8 mouse cellular contexts compared by ENCODE assay signal in the genomic region with DNA sequence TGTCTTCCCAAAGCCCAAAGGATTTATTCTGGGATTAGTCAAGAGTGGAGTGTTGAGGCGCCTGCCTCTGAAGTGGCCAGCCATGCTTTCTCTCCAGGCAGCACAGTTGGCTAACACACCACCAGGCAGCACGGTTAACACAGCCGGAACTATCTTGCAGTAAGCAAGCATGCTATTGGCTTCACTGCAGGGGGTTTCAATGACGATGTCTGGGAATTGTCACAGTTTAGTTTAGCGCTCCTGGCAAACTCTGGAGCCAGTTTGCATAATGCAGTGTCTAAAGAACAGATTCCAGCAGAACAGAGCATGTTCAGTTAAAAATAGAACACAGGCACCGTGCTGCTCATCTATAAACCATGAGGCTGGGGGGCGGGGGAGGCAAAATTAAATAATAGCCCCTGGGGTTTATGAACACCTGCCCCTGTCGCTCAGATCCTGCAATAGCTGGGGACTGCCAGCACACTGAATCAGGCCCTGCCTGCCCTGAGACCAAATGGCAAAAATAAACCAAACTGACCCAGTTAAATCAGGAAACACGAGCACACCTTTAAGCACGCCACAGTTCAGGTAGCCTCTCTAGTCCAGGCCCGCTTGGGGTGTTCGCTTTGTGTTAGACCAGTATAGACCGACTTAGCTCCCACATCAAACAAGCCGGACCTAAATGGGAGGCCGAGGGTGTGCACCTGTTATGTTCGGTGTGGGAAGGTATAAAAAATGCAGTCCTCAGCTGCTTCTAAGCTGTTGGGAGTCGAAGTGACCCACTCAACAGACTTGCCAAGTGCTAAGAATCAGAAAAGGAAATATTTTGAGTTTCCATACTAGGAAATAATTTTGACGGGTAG. TPM values are rescaled to one million over a fixed set of nuclear protein-coding genes. Genes with fewer than 3 reads are reported as not detected.
DNase-seq lines count a peak whose midpoint lies in the region; ATAC-seq and TF ChIP-seq lines count a peak whose summit lies in the region.

No protein-coding gene starts in this region.

- H3K4me2 ChIP-seq in stomach, embryonic 14.5 days (replicated peaks; ENCODE audit: low read depth, low read length), result no peak overlapping the region
- no peak overlapping the region for H3K4me2 ChIP-seq in stomach, postnatal 0 days (replicated peaks; ENCODE audit: low read depth)
- no peak overlapping the region for H3K4me2 ChIP-seq in embryonic facial prominence, embryonic 14.5 days (ENCODE audit: low read depth, low read length)

- no peaks in the 10 kb centered on the region for H3K9me3 ChIP-seq in stomach, embryonic 14.5 days (ENCODE audit: control insufficient read depth, low read depth, low read length)
- no peaks in the 10 kb centered on the region for H3K9me3 ChIP-seq in stomach, postnatal 0 days (ENCODE audit: control insufficient read depth, low read length)
- H3K9me3 ChIP-seq in embryonic facial prominence, embryonic 14.5 days (ENCODE audit: control insufficient read depth, low read length), result no peaks in the 10 kb centered on the region

- TF ChIP-seq CTCF in stomach, postnatal 0 days (IDR thresholded peaks at IDR 0.05; ENCODE audit: low read depth), result no peak

- no peak for TF ChIP-seq EP300 in stomach, postnatal 0 days (optimal IDR thresholded peaks at IDR 0.05)

- no peaks in the 10 kb centered on the region for H3K4me1 ChIP-seq in stomach, embryonic 14.5 days (ENCODE audit: control insufficient read depth, insufficient read depth, low read length)
- no peaks in the 10 kb centered on the region for H3K4me1 ChIP-seq in stomach, postnatal 0 days (replicated peaks; ENCODE audit: control insufficient read depth, insufficient read depth)
- peaks cover 15% of the 10 kb centered on the region for H3K4me1 ChIP-seq in embryonic facial prominence, embryonic 14.5 days (ENCODE audit: control insufficient read depth, insufficient read depth, low read length)

- DNase-seq in stomach, postnatal 0 days (ENCODE audit: low spot score), result no peak
- DNase-seq in embryonic facial prominence, embryonic 14.5 days (ENCODE audit: low spot score), result peak; percentile 89
- peak; percentile 43 to 46 for DNase-seq in heart, postnatal 10 days
- DNase-seq in left cerebral cortex, postnatal 14 days (ENCODE audit: low spot score in 2 of 2), result peak; percentile 63 to 92
- DNase-seq in right cerebral cortex, postnatal 25 days, result peak; percentile 57
- no peak for DNase-seq in B cell, adult 2 months
- DNase-seq in adrenal gland, adult 8-10 months, result no peak

- ATAC-seq in stomach, embryonic 14.5 days (ENCODE audit: insufficient number of reproducible peaks, insufficient read depth, low FRiP score, low read depth), result peak; percentile 29; the same call in 1 of the 2 replicates
- ATAC-seq in stomach, postnatal 0 days (ENCODE audit: low FRiP score, low TSS enrichment), result no peak; the same call in 1 of the 2 replicates
- peak; percentile 81 for ATAC-seq in embryonic facial prominence, embryonic 14.5 days (ENCODE audit: low read depth)

- 57% methylated on average over 18 of the region's 18 CpGs for WGBS in stomach, embryonic 14.5 days
- 51% methylated on average over 18 of the region's 18 CpGs for WGBS in stomach, postnatal 0 days
- WGBS in embryonic facial prominence, embryonic 14.5 days, result 47% methylated on average over 18 of the region's 18 CpGs

- no peak overlapping the region for H3K4me3 ChIP-seq in stomach, embryonic 14.5 days (ENCODE audit: low read depth, low read length)
- no peak overlapping the region for H3K4me3 ChIP-seq in stomach, postnatal 0 days (ENCODE audit: low read depth, low read length)
- no peak overlapping the region for H3K4me3 ChIP-seq in embryonic facial prominence, embryonic 14.5 days (ENCODE audit: low read depth, low read length)

- no peaks in the 10 kb centered on the region for H3K36me3 ChIP-seq in stomach, embryonic 14.5 days (ENCODE audit: control insufficient read depth, insufficient read depth, low read length)
- H3K36me3 ChIP-seq in stomach, postnatal 0 days (ENCODE audit: control insufficient read depth, insufficient read depth, low read length), result no peaks in the 10 kb centered on the region
- no peaks in the 10 kb centered on the region for H3K36me3 ChIP-seq in embryonic facial prominence, embryonic 14.5 days (ENCODE audit: control insufficient read depth, insufficient read depth, low read length)

- no peaks in the 10 kb centered on the region for H3K27me3 ChIP-seq in stomach, embryonic 14.5 days (ENCODE audit: control insufficient read depth, insufficient read depth, low read length)
- H3K27me3 ChIP-seq in stomach, postnatal 0 days (ENCODE audit: control insufficient read depth, insufficient read depth, low read length), result no peaks in the 10 kb centered on the region
- H3K27me3 ChIP-seq in embryonic facial prominence, embryonic 14.5 days (replicated peaks; ENCODE audit: control insufficient read depth, insufficient read depth, low read length), result no peaks in the 10 kb centered on the region

- no peak overlapping the region; the same call in 1 of the 2 replicates for H3K27ac ChIP-seq in stomach, embryonic 14.5 days (ENCODE audit: low read length)
- no peak overlapping the region; the same call in 1 of the 2 replicates for H3K27ac ChIP-seq in stomach, postnatal 0 days (replicated peaks)
- peak overlapping the region; percentile 36 for H3K27ac ChIP-seq in embryonic facial prominence, embryonic 14.5 days (replicated peaks; ENCODE audit: low read depth, low read length)

- intact Hi-C loops in heart, postnatal 10 days (cut with DNase I), result no loop called here
- intact Hi-C loops in left cerebral cortex, postnatal 14 days (cut with DNase I), result loop anchor here (10.0 kb wide), 1 partner anchor 338 kb away; no protein-coding TSS in a partner anchor

- no peak overlapping the region for H3K9ac ChIP-seq in stomach, embryonic 14.5 days (replicated peaks; ENCODE audit: low read depth, low read length)
- no peak overlapping the region for H3K9ac ChIP-seq in stomach, postnatal 0 days (ENCODE audit: low read length)
- H3K9ac ChIP-seq in embryonic facial prominence, embryonic 14.5 days (ENCODE audit: low read depth, low read length), result 0 out of 2 replicates have a peak overlapping the region, but pooled peaks have one; percentile 31

RNA-seq across cellular contexts. Expression of a gene that starts 27.1 kb away (rescaled TPM):
- polyA plus RNA-seq in stomach, embryonic 14.5 days (2014; fragmentation: Nextera tagmentation; extraction: Ambion mirVana), result 137 and 150 TPM in 2 replicates
- polyA plus RNA-seq in stomach, postnatal 0 days (2015; fragmentation: Nextera tagmentation; extraction: Ambion mirVana), result 172 and 177 TPM in 2 replicates
- 115 and 119 TPM in 2 replicates for polyA plus RNA-seq in embryonic facial prominence, embryonic 14.5 days (2014; fragmentation: Nextera tagmentation; extraction: Ambion mirVana)
- 10 to 100 TPM; 83.4 to 89.9 TPM for total RNA-seq in heart, postnatal 10 days (2021)
- total RNA-seq in left cerebral cortex, postnatal 14 days (2021), result 10 to 100 TPM; 31.7 to 34.7 TPM
- total RNA-seq in adrenal gland, adult 8-10 months (2022), result 100 to 1,000 TPM; 104 to 117 (median 108) TPM

Comparison
In these comparisons a context has a peak if more than half of its experiments do, and no peak if none do; other contexts are left out.
1. DNase-seq: peak in embryonic facial prominence, embryonic 14.5 days (single experiment), heart, postnatal 10 days (2 of 2), left cerebral cortex, postnatal 14 days (2 of 2) and right cerebral cortex, postnatal 25 days (single experiment); none in stomach, postnatal 0 days (single experiment), B cell, adult 2 months (0 of 2) and adrenal gland, adult 8-10 months (single experiment).